Mouse (Mus musculus) ES-Bruce4 (cell line): ENCODE results near the gene C2cd2. TPM values are rescaled to one million over a fixed set of nuclear protein-coding genes. Genes with fewer than 3 reads are reported as not detected.

Experiments used
- H3K27ac ChIP-seq: 2 replicates; pipeline ENCODE4 v1.5.1; 2012; ENCODE audit warnings: low read length, inconsistent platforms; ENCODE audit not compliant: insufficient read depth
- H3K27me3 ChIP-seq: 2 replicates; pipeline ENCODE4 v1.6.1; 2012; ENCODE audit warnings: mild to moderate bottlenecking, low read length, inconsistent platforms; ENCODE audit not compliant: control insufficient read depth, poor library complexity, insufficient read depth, severe bottlenecking
- H3K36me3 ChIP-seq: 2 replicates; pipeline ENCODE4 v1.6.1; 2012; ENCODE audit warnings: inconsistent platforms, mild to moderate bottlenecking, low read length, moderate library complexity; ENCODE audit not compliant: control insufficient read depth, poor library complexity, insufficient read depth, severe bottlenecking
- H3K4me1 ChIP-seq: one replicate; pipeline ENCODE4 v1.8.1; 2011; ENCODE audit warnings: low read length; ENCODE audit not compliant: control insufficient read depth, insufficient read depth
- H3K4me3 ChIP-seq: 2 replicates; pipeline ENCODE4 v1.5.1; 2011; ENCODE audit warnings: low read depth, mild to moderate bottlenecking, low read length
- H3K9ac ChIP-seq: 2 replicates; pipeline ENCODE4 v1.6.1; 2012; ENCODE audit warnings: low read depth, mild to moderate bottlenecking, inconsistent platforms; ENCODE audit not compliant: poor library complexity, severe bottlenecking
- H3K9me3 ChIP-seq: replicated peaks from 2 replicates; pipeline ENCODE4 v1.6.1; 2012; ENCODE audit warnings: mild to moderate bottlenecking, low read length, inconsistent platforms; ENCODE audit not compliant: control insufficient read depth, poor library complexity, insufficient read depth, severe bottlenecking
- CTCF ChIP-seq: IDR thresholded peaks from one replicate; pipeline ENCODE4 v1.8.1; 2011; ENCODE audit warnings: low read depth, low read length
- EP300 ChIP-seq: IDR thresholded peaks from 2 replicates; pipeline ENCODE4 v1.6.1; 2011; ENCODE audit warnings: low read depth, low read length; ENCODE audit not compliant: insufficient read depth
- POLR2A ChIP-seq: IDR thresholded peaks from one replicate; pipeline ENCODE4 v1.8.1; 2011; ENCODE audit warnings: low read length; ENCODE audit not compliant: insufficient read depth
- polyA plus RNA-seq: library from polyadenylated mRNA; stranded (reverse); fragments of >200 nt; gene quantifications from 2 replicates; pipeline ENCODE4 v1.2.4, GENCODE M21; 2011; ENCODE audit warnings: low read depth; ENCODE audit not compliant: missing spikeins, insufficient read depth, insufficient read length

Gene C2cd2
- polyA plus RNA-seq, 1 experiment: 15.6 TPM

DNA sequence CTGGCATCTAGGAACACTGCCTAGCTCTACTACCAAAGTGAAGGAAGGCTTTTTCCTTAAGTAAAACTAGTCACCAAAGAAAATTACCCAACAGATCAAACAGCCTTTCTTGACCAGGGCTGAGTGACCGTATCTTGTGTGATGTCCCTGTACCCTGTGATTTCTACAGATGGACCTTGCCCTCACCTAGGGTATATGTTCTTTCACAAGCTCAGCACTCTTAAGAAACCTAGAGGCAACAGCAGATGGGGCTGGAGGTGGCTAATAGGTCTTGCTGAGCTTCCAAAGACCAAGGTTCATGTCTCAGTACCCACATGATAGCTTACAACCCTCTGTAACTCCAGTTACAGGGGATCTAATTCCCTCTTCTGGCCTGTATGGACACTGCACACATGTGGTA lies 134.2 kb downstream of the C2cd2 start:
- H3K27me3 ChIP-seq: no peaks in the 10 kb centered on the region
- no peak overlapping the region for H3K9ac ChIP-seq
- peaks cover 12% of the 10 kb centered on the region; the same call in 1 of the 2 replicates for H3K36me3 ChIP-seq
- H3K4me3 ChIP-seq: no peak overlapping the region
- no peaks in the 10 kb centered on the region for H3K4me1 ChIP-seq
- TF ChIP-seq CTCF (no peak), POLR2A (no peak), EP300 (no peak)
- H3K9me3 ChIP-seq: no peaks in the 10 kb centered on the region
- H3K27ac ChIP-seq: no peak overlapping the region

DNA sequence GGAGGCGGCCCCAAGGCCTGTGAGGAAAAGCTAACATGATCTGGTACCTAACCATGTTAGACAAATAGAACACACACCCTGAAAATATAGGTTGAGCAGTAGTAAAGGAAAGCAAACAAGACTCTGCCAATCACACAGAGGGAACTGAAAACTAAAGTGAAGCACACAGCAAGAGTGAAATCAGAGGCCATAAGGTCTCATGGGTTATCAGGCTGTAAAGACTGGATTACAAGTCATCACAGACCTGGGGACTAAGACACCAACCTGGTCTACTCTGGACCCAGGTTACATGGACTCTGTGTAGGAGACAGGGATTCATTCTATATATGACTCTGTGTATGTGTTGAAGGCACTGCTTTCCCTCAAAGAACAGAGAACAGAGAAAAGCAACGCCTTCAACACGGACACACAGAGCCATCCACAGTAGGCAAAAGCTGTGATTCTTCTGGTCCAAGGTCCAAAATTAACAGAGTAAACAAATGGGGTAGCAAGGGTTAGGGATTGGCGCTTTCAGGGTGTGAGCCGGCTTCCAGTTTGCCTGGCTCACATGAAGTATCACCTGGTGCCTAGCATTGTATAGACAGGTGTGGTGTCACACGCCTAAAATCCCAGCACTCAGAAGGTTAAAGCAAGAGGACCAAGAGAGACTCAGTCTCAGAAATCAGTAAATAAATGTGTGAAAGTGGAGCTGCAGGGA lies 138.9 kb downstream of the C2cd2 start:
- no peak for TF ChIP-seq CTCF
- no peak for TF ChIP-seq EP300
- TF ChIP-seq POLR2A: no peak
- H3K9ac ChIP-seq: no peak overlapping the region
- H3K9me3 ChIP-seq: no peaks in the 10 kb centered on the region
- no peaks in the 10 kb centered on the region for H3K27me3 ChIP-seq
- H3K27ac ChIP-seq: no peak overlapping the region
- peaks cover 16% of the 10 kb centered on the region for H3K36me3 ChIP-seq
- H3K4me1 ChIP-seq: no peaks in the 10 kb centered on the region
- no peak overlapping the region for H3K4me3 ChIP-seq

DNA sequence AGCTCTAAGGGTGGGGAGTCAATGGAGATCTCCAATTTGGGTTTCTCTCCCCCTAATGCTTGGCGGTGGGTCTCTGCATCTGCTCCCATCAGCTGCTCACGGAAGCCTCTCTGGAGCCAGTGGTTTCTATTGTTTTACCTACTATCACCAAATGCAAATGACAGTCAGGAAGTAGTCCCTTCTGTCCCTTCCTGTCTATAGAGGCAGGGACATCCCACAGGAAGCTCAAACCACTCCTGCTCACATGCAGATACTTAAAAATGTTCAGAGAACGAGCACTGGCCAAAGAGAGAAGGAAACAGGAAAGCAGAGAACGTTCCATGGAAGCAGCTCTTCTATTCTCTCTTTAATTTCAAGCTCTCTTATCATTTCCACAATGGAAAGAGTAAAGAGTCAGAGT lies 142.9 kb downstream of the C2cd2 start:
- no peaks in the 10 kb centered on the region for H3K27me3 ChIP-seq
- peaks cover 23% of the 10 kb centered on the region for H3K36me3 ChIP-seq
- H3K4me3 ChIP-seq: no peak overlapping the region
- no peaks in the 10 kb centered on the region for H3K9me3 ChIP-seq
- TF ChIP-seq POLR2A (no peak), EP300 (no peak), CTCF (no peak)
- no peaks in the 10 kb centered on the region for H3K4me1 ChIP-seq
- no peak overlapping the region for H3K9ac ChIP-seq
- H3K27ac ChIP-seq: no peak overlapping the region

DNA sequence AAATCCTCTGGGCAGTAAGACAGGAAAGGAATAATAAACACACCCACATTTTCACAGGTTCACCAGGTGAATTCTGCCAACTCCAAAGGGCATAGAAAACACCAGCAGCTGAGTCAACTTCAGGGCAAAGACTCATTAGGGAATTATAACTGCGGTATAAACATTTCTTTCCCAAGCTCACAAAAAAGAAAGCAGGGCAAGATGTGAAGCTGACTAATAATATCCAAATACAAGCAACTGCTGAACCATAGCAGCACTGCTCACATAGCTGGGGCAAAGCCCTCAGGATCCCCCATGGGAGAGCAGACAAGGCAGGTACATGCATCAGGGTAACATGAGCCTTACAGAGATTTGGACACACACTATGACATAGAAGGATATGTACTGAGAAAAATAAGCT lies 145.0 kb downstream of the C2cd2 start:
- H3K4me1 ChIP-seq: no peaks in the 10 kb centered on the region
- peaks cover 23% of the 10 kb centered on the region for H3K36me3 ChIP-seq
- H3K9ac ChIP-seq: no peak overlapping the region
- TF ChIP-seq POLR2A: no peak
- no peak for TF ChIP-seq EP300
- TF ChIP-seq CTCF: no peak
- no peak overlapping the region for H3K4me3 ChIP-seq
- no peaks in the 10 kb centered on the region for H3K27me3 ChIP-seq
- H3K9me3 ChIP-seq: no peaks in the 10 kb centered on the region
- no peak overlapping the region for H3K27ac ChIP-seq

DNA sequence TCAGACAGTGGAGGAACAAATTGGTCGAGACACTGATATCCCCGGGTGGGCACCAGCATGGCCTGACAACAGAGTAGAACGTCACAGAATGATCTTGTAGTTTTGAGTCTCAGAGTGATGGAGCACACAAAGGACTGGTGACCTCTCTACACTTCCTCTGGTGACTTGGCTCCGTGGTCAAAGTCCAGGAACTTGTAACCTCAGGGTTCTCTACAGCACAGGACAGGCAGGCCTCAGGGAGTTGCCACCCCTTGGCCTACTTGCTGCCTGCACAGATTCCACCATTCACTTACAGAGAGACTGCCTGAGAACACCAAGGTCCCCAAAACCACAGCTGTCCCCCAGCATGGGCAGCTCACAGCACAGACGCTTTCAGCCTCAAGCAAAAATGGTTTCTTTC lies 147.1 kb downstream of the C2cd2 start:
- Histone ChIP-seq H3K9me3 (no peaks in the 10 kb centered on the region), H3K9ac (no peak overlapping the region), H3K36me3 (peaks cover 27% of the 10 kb centered on the region), H3K4me1 (no peaks in the 10 kb centered on the region), H3K4me3 (no peak overlapping the region), H3K27me3 (no peaks in the 10 kb centered on the region), H3K27ac (no peak overlapping the region)
- TF ChIP-seq EP300: no peak

DNA sequence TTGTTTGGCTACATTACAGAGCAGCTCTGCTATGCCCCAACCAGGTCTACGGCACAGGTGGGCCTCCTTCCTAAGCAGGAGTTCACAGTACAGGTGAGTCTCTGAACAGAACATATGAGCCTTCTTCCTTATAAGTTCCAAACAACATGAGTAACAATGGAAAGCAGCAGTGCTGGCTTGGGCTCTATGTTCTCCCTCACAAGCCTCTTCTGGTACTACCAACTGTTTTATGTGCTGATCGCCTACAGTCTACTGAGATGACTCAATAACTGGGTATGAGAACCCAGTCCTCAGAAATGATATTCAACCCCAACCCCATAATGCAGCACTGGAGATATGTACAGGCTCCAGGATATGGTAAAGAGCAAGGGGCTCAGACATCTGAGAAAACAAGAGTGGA lies 148.3 kb downstream of the C2cd2 start:
- Histone ChIP-seq H3K36me3 (peaks cover 20% of the 10 kb centered on the region), H3K27ac (no peak overlapping the region)
- TF ChIP-seq CTCF (no peak), POLR2A (no peak), EP300 (no peak)

More for the DNA sequence above, 148.3 kb downstream of the C2cd2 start:
- no peak overlapping the region for H3K4me3 ChIP-seq
- H3K9me3 ChIP-seq: no peaks in the 10 kb centered on the region
- no peaks in the 10 kb centered on the region for H3K4me1 ChIP-seq
- no peak overlapping the region for H3K9ac ChIP-seq
- H3K27me3 ChIP-seq: no peaks in the 10 kb centered on the region
